Mouse (Mus musculus): ENCODE data around the gene Siae. TPM values are rescaled to one million over a fixed set of nuclear protein-coding genes. Genes with fewer than 3 reads are reported as not detected.

Siae gene
- polyA plus RNA-seq, 1 experiment from 2014 or later: 7.0 TPM

DNA sequence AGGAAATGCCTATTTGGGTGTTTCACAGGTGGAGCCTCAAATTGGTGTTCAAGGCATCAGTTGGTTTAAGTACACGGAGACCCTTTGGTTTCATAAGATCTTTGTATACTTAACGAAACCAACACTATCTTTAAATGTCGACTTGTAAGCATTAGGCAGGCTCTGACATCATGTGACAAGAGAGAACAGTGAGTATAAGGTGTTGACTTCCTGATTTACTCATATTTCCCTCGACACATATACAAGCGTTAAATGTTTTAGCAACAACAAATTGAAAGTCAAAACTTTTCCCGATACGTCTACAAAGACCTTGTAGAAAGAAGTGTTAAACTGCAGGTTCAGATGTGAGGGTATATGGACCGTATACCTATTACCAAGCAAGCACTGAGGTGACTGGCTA, 100.5 kb downstream of the Siae start:
- H3K27ac ChIP-seq (replicated peaks): no peak overlapping the region
- no peak for DNase-seq (ENCODE audit: low spot score)
- peak overlapping the region; percentile 85 for H3K4me3 ChIP-seq
- WGBS: 69% methylated on average over 8 of the region's 8 CpGs
- H3K9me3 ChIP-seq (replicated peaks): no peaks in the 10 kb centered on the region
- peaks cover 20% of the 10 kb centered on the region for H3K4me1 ChIP-seq
- H3K36me3 ChIP-seq: peaks cover 41% of the 10 kb centered on the region
- H3K27me3 ChIP-seq (ENCODE audit: low read depth, poor library complexity, severe bottlenecking): no peaks in the 10 kb centered on the region

DNA sequence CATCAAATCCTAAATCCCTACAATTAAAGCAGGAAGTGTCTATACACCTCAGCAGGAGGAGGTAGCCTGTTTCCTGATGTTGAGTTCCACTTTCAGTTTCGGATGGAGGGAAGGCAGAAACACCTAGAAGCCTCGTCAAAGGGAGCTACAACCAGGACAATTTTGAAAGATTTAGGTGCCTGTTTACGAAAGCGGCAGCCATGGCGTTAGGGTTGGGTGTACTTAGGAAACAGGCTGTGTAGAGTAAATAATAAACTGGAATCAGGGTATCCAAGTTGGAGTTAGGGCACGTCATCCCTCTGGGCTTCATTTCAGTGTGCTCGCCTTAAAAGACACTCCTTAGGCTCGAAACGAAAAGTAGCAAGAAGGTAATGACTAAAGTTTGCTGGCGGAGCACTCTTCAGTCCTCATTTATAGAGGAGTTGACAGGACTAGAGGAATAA, 101.0 kb downstream of the Siae start:
- peak overlapping the region; percentile 93 for H3K27ac ChIP-seq (replicated peaks)
- peaks cover 20% of the 10 kb centered on the region for H3K4me1 ChIP-seq
- no peaks in the 10 kb centered on the region for H3K9me3 ChIP-seq (replicated peaks)
- H3K4me3 ChIP-seq: peak overlapping the region; percentile 85
- H3K36me3 ChIP-seq: peaks cover 36% of the 10 kb centered on the region
- H3K27me3 ChIP-seq (ENCODE audit: low read depth, poor library complexity, severe bottlenecking): no peaks in the 10 kb centered on the region
- WGBS: 3% methylated on average over 10 of the region's 10 CpGs
- peak; percentile 13 for DNase-seq (ENCODE audit: low spot score)

DNA sequence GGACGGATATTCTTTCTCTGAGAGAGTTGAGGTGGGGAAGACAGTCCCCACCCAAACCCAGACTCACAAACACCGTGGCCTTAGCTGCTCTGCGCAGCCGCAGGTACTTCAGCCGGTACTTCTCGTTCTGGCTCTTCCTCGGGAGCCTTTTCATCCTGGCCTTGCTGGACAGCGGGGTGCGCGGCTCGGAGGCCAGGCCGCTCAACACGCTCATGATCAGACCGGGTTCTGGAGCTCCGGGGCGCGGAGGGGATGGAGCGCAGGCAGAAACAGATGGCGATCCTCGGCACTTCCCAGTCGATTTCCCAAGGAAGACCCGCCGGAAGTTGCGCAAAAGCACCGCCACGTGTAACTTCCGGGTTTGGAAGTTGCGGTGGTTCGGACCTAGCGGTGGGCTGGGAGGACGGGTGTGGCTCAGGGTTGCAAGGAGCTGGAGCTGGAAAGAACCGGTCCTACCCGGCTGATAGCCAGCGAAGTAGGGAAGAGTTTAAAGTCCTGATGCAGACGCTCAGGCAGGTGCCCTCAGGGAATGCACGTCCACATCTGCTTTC, 101.5 kb downstream of the Siae start, which contains the start of gene Tbrg1:
Tbrg1 (minus strand) TSS at position 382 of the 551 bp plus-strand sequence.
- peaks cover 30% of the 10 kb centered on the region for H3K36me3 ChIP-seq
- H3K9me3 ChIP-seq (replicated peaks): no peaks in the 10 kb centered on the region
- DNase-seq (ENCODE audit: low spot score): peak; percentile 89
- H3K4me1 ChIP-seq: peaks cover 20% of the 10 kb centered on the region
- WGBS: under 1% methylated on average over 36 of the region's 36 CpGs
- H3K27me3 ChIP-seq (ENCODE audit: low read depth, poor library complexity, severe bottlenecking): no peaks in the 10 kb centered on the region
- H3K4me3 ChIP-seq: peak within 1 kb of the TSS; percentile 85
- H3K27ac ChIP-seq (replicated peaks): peak within 1 kb of the TSS; percentile 93

DNA sequence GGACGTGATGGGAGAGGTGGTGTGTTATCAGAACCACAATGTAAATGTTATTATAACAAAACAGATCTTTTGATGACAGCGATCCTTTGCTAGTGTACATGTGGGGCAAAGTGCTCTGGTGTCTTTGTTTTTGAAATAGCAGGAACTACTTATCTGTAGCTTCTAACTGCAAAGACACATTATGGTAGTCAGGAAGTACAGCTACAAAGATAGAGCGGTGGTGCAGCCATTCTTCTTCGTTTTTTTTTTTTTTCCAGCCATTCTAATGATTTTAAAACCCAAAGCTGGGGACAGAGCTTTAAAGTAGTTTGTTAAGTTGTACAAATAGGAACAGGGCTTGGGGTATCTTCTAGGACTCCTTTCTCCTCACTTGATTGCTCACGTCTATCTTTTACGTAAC, 103.9 kb downstream of the Siae start:
- 89% methylated on average over 6 of the region's 6 CpGs for WGBS
- Histone ChIP-seq H3K9me3 (replicated peaks) (no peaks in the 10 kb centered on the region), H3K27me3 (ENCODE audit: low read depth, poor library complexity, severe bottlenecking) (no peaks in the 10 kb centered on the region), H3K4me1 (peaks cover 20% of the 10 kb centered on the region), H3K4me3 (no peak overlapping the region), H3K36me3 (peaks cover 6% of the 10 kb centered on the region), H3K27ac (replicated peaks) (no peak overlapping the region)
- no peak for DNase-seq (ENCODE audit: low spot score)

DNA sequence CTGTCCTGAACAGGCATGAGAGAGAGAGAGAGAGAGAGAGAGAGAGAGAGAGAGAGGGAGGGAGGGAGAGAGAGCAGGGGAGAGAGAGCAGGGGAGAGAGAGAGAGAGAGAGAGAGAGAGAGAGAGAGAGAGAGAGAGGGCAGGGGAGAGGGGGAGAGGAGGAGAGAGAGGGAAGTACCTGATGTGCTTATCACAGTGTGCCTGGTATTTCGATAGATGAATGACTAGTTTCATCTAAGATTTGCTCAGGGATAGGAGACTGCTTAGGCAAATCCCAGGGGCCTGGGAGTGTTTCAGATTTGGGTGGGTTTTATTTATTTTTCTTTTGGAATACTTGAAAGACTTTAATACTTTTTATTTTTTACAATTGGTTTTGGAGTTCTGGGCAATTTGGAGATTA, 107.7 kb downstream of the Siae start:
- WGBS: 65% methylated on average over 1 of the region's 1 CpGs
- Histone ChIP-seq H3K9me3 (replicated peaks) (no peaks in the 10 kb centered on the region), H3K36me3 (no peaks in the 10 kb centered on the region), H3K4me3 (no peak overlapping the region), H3K27ac (replicated peaks) (no peak overlapping the region), H3K4me1 (no peaks in the 10 kb centered on the region), H3K27me3 (ENCODE audit: low read depth, poor library complexity, severe bottlenecking) (no peaks in the 10 kb centered on the region)
- no peak for DNase-seq (ENCODE audit: low spot score)

DNA sequence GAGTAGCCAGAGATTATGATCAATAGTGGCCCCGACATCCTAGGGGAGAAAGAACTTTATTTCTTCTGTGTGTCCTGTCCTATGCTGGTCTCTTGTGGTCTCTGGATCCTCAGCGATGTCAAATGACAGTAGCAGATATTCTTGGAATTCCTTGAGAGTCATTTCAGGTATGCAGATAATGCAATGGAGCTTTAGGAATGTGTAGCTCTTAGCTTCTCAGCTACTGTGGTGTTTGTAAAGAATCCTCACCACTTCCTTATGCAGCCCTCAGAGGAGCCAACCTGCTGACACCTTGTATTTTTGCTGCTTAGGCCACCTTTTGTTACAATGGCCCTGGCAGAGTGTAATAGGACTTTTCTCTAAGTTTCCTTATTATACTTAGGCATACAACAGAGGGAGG, 109.1 kb downstream of the Siae start:
- H3K9me3 ChIP-seq (replicated peaks): no peaks in the 10 kb centered on the region
- 77% methylated on average over 2 of the region's 2 CpGs for WGBS
- no peak overlapping the region for H3K27ac ChIP-seq (replicated peaks)
- H3K4me1 ChIP-seq: no peaks in the 10 kb centered on the region
- H3K36me3 ChIP-seq: no peaks in the 10 kb centered on the region
- H3K4me3 ChIP-seq: no peak overlapping the region
- H3K27me3 ChIP-seq (ENCODE audit: low read depth, poor library complexity, severe bottlenecking): no peaks in the 10 kb centered on the region
- no peak for DNase-seq (ENCODE audit: low spot score)

DNA sequence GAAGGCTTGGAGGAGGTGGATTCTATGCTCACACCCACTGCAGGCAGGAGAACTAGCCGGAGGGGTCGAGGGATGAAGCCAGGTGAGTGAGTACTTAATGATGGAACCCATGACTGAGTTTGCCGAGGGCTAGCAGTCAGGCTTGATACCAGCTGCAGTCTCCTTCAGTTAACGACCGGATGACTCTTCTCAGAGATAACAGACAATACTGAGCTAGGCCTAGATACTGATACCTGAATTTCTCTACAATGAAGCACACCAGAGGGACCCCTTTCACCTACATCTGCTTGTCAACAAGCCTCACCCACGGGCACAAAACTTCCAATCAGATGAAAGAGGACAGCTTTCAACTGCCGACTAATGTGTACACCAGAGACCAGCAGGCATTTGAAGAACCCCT, 110.5 kb downstream of the Siae start:
- H3K4me1 ChIP-seq: no peaks in the 10 kb centered on the region
- no peak overlapping the region for H3K27ac ChIP-seq (replicated peaks)
- WGBS: 81% methylated on average over 7 of the region's 7 CpGs
- no peaks in the 10 kb centered on the region for H3K27me3 ChIP-seq (ENCODE audit: low read depth, poor library complexity, severe bottlenecking)
- no peaks in the 10 kb centered on the region for H3K9me3 ChIP-seq (replicated peaks)
- no peaks in the 10 kb centered on the region for H3K36me3 ChIP-seq
- no peak for DNase-seq (ENCODE audit: low spot score)
- no peak overlapping the region for H3K4me3 ChIP-seq

DNA sequence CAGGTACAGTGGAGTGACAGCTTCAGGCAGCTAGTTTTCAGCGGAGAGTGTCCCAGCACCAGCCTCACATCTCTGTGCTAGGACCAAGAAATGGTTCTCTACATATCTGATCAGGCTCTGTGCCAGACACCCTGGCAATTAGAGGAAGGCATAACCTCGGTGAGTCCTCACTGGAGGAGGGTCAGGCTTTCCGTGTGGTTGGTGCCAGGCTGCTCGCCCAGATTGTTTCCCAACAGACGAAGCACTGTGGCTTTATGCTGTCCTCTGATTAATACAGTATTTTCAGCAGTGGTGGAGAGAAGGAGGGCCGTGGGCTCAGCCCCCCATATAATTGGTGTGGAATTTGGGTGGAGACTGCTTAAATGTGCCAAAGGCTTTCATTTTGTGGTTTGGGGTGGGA, 113.6 kb downstream of the Siae start, which contains the start of gene Panx3:
Panx3 (minus strand) TSS at position 121 of the 400 bp plus-strand sequence.
- Histone ChIP-seq H3K27ac (replicated peaks) (no peak within 1 kb of the TSS), H3K27me3 (ENCODE audit: low read depth, poor library complexity, severe bottlenecking) (no peaks in the 10 kb centered on the region), H3K9me3 (replicated peaks) (no peaks in the 10 kb centered on the region), H3K4me1 (no peaks in the 10 kb centered on the region), H3K4me3 (no peak within 1 kb of the TSS), H3K36me3 (no peaks in the 10 kb centered on the region)
- no peak for DNase-seq (ENCODE audit: low spot score)
- WGBS: 79% methylated on average over 6 of the region's 6 CpGs

DNA sequence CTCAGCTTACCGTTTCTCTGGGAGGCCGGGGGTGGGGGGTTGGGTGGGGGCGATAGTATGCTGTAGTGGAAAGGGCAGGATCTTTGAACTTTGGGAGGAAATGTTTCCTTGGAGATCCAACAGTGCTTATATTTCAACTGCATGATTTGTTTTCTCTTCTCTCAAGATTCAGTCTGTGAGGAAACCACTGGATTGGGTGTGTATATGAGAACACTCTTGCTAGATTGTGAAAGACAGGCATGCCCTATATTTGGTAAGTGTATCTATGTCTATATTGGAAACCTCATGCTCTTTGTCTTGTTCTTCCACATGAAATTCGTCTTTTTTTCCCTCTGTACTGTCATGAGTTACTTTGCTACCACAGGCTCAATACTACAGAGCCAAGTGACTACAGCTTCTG, 114.2 kb downstream of the Siae start:
- 75% methylated on average over 4 of the region's 4 CpGs for WGBS
- H3K27ac ChIP-seq (replicated peaks): no peak overlapping the region
- no peaks in the 10 kb centered on the region for H3K4me1 ChIP-seq
- H3K36me3 ChIP-seq: no peaks in the 10 kb centered on the region
- H3K4me3 ChIP-seq: no peak overlapping the region
- H3K9me3 ChIP-seq (replicated peaks): no peaks in the 10 kb centered on the region
- DNase-seq (ENCODE audit: low spot score): no peak
- no peaks in the 10 kb centered on the region for H3K27me3 ChIP-seq (ENCODE audit: low read depth, poor library complexity, severe bottlenecking)

DNA sequence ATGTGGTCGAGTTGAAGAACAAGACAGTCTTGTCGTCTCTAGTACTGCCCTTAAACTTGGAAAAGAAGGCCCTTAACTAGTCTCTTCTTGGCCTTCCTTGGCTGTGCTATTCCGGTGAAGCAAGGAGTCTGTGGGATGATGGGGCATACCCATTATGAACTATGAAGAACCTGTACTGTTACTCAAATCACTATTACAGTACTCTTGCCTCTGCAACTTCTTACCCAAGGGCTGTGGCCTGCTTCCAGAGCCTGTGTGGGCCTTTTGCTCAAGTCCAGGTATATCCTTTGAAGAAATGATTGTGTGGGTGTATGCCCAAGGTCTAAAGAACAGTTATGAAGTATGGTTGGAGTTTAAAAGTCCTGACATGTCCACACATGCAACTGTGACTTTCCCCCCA, 114.8 kb downstream of the Siae start:
- DNase-seq (ENCODE audit: low spot score): no peak
- Histone ChIP-seq H3K27me3 (ENCODE audit: low read depth, poor library complexity, severe bottlenecking) (no peaks in the 10 kb centered on the region), H3K4me3 (no peak overlapping the region), H3K9me3 (replicated peaks) (no peaks in the 10 kb centered on the region), H3K36me3 (no peaks in the 10 kb centered on the region), H3K4me1 (no peaks in the 10 kb centered on the region), H3K27ac (replicated peaks) (no peak overlapping the region)
- WGBS: 88% methylated on average over 3 of the region's 3 CpGs

DNA sequence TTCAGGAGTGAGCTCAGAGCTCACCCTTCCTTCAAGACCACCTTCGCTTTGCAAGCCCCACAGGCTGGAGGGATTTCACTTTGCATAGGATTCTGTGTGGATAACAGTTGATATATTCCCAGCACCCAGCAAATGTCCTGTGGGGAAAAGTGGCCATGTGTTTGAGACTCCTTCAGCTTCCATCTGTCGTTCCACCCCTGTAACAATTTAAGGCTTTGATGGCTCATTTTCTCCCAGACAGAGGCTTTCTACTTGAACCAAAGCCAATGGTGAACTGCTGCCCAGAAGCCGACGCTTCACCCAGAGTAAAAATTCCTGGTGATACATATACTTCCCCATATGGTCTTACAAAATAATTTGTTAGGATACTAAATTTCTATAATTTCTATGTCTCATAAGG, 119.8 kb downstream of the Siae start:
- no peaks in the 10 kb centered on the region for H3K36me3 ChIP-seq
- no peaks in the 10 kb centered on the region for H3K9me3 ChIP-seq (replicated peaks)
- no peaks in the 10 kb centered on the region for H3K27me3 ChIP-seq (ENCODE audit: low read depth, poor library complexity, severe bottlenecking)
- no peak overlapping the region for H3K27ac ChIP-seq (replicated peaks)
- DNase-seq (ENCODE audit: low spot score): no peak
- no peak overlapping the region for H3K4me3 ChIP-seq
- H3K4me1 ChIP-seq: no peaks in the 10 kb centered on the region
- 94% methylated on average over 4 of the region's 4 CpGs for WGBS

DNA sequence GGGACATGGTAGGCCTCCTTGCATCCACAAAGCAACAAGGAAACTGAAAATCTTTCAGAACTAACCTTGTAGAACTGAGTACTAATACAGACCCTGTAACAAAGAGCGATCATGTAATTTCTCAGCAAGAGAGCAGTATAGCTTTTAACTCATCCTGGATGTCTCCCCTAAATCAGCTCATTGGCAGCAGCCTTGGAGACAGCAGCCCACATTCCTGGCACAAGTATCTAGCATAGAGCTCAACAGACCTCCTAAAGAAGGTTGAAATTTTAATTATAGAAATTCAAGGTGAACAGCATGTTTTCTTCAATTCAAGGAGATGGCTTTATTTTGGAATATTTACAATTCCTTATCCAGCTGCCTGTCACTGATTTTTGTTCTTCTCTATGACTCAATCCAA, 125.6 kb downstream of the Siae start:
- Histone ChIP-seq H3K27ac (replicated peaks) (no peak overlapping the region), H3K4me1 (no peaks in the 10 kb centered on the region), H3K4me3 (no peak overlapping the region), H3K27me3 (ENCODE audit: low read depth, poor library complexity, severe bottlenecking) (no peaks in the 10 kb centered on the region), H3K9me3 (replicated peaks) (no peaks in the 10 kb centered on the region), H3K36me3 (no peaks in the 10 kb centered on the region)
- DNase-seq (ENCODE audit: low spot score): no peak
- WGBS: 94% methylated on average over 1 of the region's 1 CpGs

DNA sequence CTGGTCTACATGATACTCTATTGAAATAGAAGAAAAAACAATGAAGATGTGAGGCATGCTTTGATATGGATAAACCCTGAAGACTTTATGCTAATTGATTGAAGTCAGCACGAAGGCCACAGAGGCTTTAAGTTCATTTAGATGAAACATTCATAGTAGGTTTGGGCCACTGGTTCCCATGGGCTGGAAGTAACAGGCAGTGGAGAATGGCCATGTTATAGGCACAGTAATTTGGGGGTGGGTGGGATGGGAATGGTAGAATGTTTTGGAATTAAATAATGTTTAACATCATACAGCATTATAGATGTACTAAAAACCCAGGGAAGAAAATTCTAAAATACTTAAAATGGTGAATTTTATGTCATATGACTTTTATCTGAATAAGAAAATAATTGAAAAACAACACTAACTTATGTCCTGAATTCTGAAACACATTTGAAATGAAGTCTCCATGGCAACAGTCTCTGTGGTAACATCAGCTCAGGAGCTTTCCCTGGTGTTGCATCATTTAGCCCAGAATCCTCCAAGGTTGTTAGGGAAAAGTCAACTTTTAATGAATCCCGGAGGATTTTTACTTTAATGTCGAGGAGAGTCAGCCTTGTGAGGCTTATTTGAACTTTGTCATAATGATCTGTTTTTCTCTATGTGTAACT, 131.9 kb downstream of the Siae start:
- H3K27me3 ChIP-seq (ENCODE audit: low read depth, poor library complexity, severe bottlenecking): no peaks in the 10 kb centered on the region
- H3K27ac ChIP-seq (replicated peaks): no peak overlapping the region
- H3K36me3 ChIP-seq: no peaks in the 10 kb centered on the region
- H3K9me3 ChIP-seq (replicated peaks): no peaks in the 10 kb centered on the region
- H3K4me3 ChIP-seq: no peak overlapping the region
- 84% methylated on average over 3 of the region's 3 CpGs for WGBS
- H3K4me1 ChIP-seq: 0 out of 2 replicates have a peak, but pooled peaks cover 4% of the 10 kb centered on the region
- no peak for DNase-seq (ENCODE audit: low spot score)

Measured in midbrain, embryonic 10.5 days (tissue).